Mouse (Mus musculus) heart, embryonic 10.5 days (tissue): ENCODE measurements at regions not wholly inside any gene's neighbourhood (a gene's known extent, or its start where the extent isn't known, plus 50 kb on each side); places are given as distances from the start of the nearest gene placed in this dataset.

ENCODE experiments used
- DNase-seq: peaks from one replicate; pipeline ENCODE4 v3.0.0-alpha.2; 2017; ENCODE audit warnings: low spot score
- H3K27ac ChIP-seq: fragments of 300-500 bp; sonication (generic); 2 replicates; pipeline ENCODE4 v1.5.1; 2016; ENCODE audit warnings: mild to moderate bottlenecking
- H3K27me3 ChIP-seq: fragments of 300-500 bp; sonication (generic); 2 replicates; pipeline ENCODE4 v1.6.1; 2016; ENCODE audit warnings: mild to moderate bottlenecking; ENCODE audit not compliant: poor library complexity, insufficient read depth, severe bottlenecking
- H3K36me3 ChIP-seq: fragments of 300-500 bp; sonication (generic); 2 replicates; pipeline ENCODE4 v1.6.1; 2016; ENCODE audit warnings: mild to moderate bottlenecking, moderate library complexity
- H3K4me1 ChIP-seq: fragments of 300-500 bp; sonication (generic); 2 replicates; pipeline ENCODE4 v1.6.1; 2016; ENCODE audit warnings: mild to moderate bottlenecking
- H3K4me3 ChIP-seq: fragments of 300-500 bp; sonication (generic); 2 replicates; pipeline ENCODE4 v1.5.1; 2016; ENCODE audit warnings: mild to moderate bottlenecking, moderate library complexity
- H3K9me3 ChIP-seq: fragments of 300-500 bp; sonication (generic); 2 replicates; pipeline ENCODE4 v1.6.1; 2016; ENCODE audit warnings: mild to moderate bottlenecking, moderate library complexity
- WGBS: fragments of 180-500 bp; shearing (Covaris S2); methylation state at CpG from one replicate; pipeline ENCODE4 v1.1.7; 2016; 5-methylcytosine and 5-hydroxymethylcytosine counted together

DNA sequence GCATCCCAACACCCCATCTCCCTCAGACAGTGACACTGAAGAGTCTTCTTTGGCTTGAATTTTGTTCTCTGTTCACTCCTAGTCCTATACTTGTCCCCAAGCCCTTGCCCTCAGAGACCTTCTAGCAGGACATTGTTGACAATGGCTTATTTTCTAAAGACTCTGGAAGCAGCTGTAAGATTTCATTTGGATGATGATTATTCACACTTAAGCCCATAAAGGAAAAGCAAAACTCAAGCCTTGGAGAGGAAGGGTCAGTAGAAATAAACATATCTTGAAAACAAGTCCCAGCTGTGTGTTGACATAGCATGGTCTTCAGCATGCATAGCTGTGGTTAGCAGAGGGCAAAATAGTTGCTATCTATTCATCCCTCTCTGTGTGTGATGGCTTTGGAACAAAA lies 59.9 kb upstream of the Cdh11 start:
- DNase-seq: no peak
- Histone ChIP-seq H3K9me3 (no peaks in the 10 kb centered on the region), H3K36me3 (no peaks in the 10 kb centered on the region), H3K27ac (no peak overlapping the region), H3K27me3 (no peaks in the 10 kb centered on the region), H3K4me3 (no peak overlapping the region), H3K4me1 (no peaks in the 10 kb centered on the region)

GRCm38 (mm10) chr8:102860021-102860420 lies 74.6 kb upstream of the Cdh11 start:
- DNase-seq: no peak
- Histone ChIP-seq H3K9me3 (no peaks in the 10 kb centered on the region), H3K4me3 (no peak overlapping the region), H3K27ac (no peak overlapping the region), H3K27me3 (no peaks in the 10 kb centered on the region), H3K4me1 (no peaks in the 10 kb centered on the region), H3K36me3 (no peaks in the 10 kb centered on the region)
- 69% methylated on average over 1 of the region's 1 CpGs for WGBS

- Histone ChIP-seq H3K4me3 (no peak overlapping the region), H3K27me3 (no peaks in the 10 kb centered on the region), H3K36me3 (no peaks in the 10 kb centered on the region), H3K9me3 (no peaks in the 10 kb centered on the region), H3K27ac (no peak overlapping the region), H3K4me1 (no peaks in the 10 kb centered on the region)
- DNase-seq: no peak
- 73% methylated on average over 2 of the region's 2 CpGs for WGBS
These were observed 114.1 kb upstream of the Cdh11 start for GRCm38 (mm10) chr8:102899525-102899924.

DNA sequence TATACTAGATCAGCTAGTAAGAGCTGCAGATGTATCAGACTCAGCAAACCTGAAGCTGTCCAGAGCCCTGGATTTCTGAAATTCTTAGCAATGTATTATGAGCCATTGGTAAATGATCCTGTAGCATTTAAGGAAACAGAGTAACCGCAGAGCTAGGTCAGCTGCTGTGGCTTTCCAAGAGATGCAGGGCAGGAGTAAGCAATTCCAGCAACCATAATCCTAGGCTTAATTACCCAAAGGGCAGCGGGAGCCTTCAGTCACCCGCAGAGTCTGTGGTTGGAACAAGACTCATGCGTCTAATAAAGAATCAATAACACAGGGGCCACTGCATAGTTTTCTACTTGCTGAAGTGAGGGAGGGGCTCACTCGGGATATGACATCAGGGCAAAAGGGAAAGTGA lies 115.2 kb upstream of the Cdh11 start:
- WGBS: 81% methylated on average over 5 of the region's 5 CpGs
- Histone ChIP-seq H3K4me1 (no peaks in the 10 kb centered on the region), H3K27ac (no peak overlapping the region), H3K4me3 (no peak overlapping the region), H3K36me3 (no peaks in the 10 kb centered on the region), H3K9me3 (no peaks in the 10 kb centered on the region), H3K27me3 (no peaks in the 10 kb centered on the region)
- DNase-seq: no peak

DNA sequence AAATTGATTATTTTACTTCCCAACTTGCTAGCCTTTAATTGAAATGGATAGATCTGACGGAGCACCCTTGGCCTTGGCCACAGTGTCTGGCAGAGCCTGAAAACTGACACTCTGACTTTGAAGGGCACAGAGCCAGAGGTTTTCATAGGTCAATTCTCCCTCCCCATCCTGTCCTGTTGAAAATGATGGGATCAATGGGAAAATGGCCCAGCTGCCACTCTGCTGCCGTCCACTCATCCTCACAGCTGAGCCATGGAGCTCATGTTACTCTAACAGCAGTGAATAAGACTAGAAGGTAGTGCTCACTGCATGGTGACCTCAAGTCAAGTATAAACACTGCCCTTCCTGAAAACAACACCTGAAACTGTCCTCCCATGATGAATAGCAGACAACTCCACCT lies 122.0 kb upstream of the Cdh11 start:
- no peaks in the 10 kb centered on the region for H3K9me3 ChIP-seq
- 47% methylated on average over 2 of the region's 2 CpGs for WGBS
- H3K27me3 ChIP-seq: no peaks in the 10 kb centered on the region
- no peak overlapping the region for H3K4me3 ChIP-seq
- no peaks in the 10 kb centered on the region for H3K36me3 ChIP-seq
- no peak for DNase-seq
- peaks cover 6% of the 10 kb centered on the region; the same call in 1 of the 2 replicates for H3K4me1 ChIP-seq
- H3K27ac ChIP-seq: no peak overlapping the region

GRCm38 (mm10) chr8:102931342-102931835 lies 145.9 kb upstream of the Cdh11 start:
- Histone ChIP-seq H3K9me3 (no peaks in the 10 kb centered on the region), H3K4me3 (no peak overlapping the region), H3K36me3 (no peaks in the 10 kb centered on the region), H3K27ac (no peak overlapping the region), H3K27me3 (no peaks in the 10 kb centered on the region), H3K4me1 (no peaks in the 10 kb centered on the region)
- WGBS: 53% methylated on average over 3 of the region's 3 CpGs
- DNase-seq: no peak

DNA sequence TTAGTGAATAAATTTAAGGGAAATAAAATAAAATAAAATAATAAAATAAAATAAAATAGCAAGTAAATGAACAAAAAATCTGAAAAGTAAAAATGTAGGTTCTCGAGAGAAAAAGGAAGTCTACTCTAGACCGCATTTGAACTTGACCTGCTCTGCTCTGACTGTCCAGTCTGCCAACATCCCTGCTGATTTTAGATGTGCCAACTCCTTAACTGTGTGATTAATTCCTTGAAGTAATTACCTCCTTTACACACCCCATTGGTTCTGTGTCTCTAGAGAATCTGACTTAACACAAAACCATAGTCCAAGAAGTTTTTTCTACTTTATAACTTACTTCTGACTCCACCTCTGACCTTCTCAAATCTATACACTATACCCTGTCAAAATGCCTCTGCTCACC lies 153.3 kb upstream of the Cdh11 start:
- Histone ChIP-seq H3K36me3 (no peaks in the 10 kb centered on the region), H3K27ac (no peak overlapping the region), H3K4me3 (no peak overlapping the region), H3K27me3 (no peaks in the 10 kb centered on the region), H3K4me1 (no peaks in the 10 kb centered on the region), H3K9me3 (no peaks in the 10 kb centered on the region)
- WGBS: 82% methylated on average over 2 of the region's 2 CpGs
- DNase-seq: no peak

DNA sequence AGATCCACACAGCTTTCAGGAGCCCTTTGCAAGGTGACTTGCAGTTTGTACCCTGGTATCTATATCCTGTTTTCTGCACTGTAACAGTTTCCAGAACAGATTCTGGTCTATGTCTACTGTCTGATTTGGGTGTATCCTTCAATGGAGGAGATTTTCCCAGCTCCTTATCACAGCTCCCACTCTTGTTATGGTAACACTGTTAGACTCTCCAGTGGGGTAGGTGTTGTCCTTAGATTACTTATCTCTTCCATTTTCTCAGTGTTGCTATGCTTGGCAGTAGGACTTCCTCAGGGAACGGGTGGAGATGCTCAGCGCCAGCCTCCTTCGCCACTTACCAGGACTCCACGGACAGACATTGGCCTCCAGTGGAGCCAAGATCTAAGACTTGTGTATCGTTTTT lies 160.1 kb upstream of the Cdh11 start:
- H3K27me3 ChIP-seq: no peaks in the 10 kb centered on the region
- H3K9me3 ChIP-seq: no peaks in the 10 kb centered on the region
- H3K4me1 ChIP-seq: peaks cover 3% of the 10 kb centered on the region; the same call in 1 of the 2 replicates
- H3K36me3 ChIP-seq: no peaks in the 10 kb centered on the region
- no peak for DNase-seq
- H3K27ac ChIP-seq: no peak overlapping the region
- no peak overlapping the region for H3K4me3 ChIP-seq
- 29% methylated on average over 5 of the region's 5 CpGs for WGBS

DNA sequence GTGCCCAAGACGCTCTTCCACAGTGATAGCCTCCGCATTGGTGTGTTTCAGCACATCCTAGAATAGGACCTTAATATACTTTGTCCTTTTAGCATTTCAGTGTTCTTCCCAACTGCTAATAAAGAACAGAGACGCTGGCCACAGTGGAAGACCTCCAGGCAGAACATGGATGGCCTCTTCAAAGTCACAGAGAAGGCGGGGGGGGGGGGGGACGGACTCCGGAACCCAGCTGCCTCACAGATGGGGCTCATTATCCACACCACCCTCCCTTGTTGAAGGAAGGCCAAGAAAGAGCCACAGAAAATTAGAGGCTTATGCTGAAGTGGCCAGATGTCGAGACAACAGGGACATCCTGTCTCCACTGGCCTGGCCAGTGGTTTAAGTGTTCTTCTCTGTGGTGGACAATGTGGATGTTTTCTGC lies 192.7 kb upstream of the Cdh11 start:
- no peak for DNase-seq

DNA sequence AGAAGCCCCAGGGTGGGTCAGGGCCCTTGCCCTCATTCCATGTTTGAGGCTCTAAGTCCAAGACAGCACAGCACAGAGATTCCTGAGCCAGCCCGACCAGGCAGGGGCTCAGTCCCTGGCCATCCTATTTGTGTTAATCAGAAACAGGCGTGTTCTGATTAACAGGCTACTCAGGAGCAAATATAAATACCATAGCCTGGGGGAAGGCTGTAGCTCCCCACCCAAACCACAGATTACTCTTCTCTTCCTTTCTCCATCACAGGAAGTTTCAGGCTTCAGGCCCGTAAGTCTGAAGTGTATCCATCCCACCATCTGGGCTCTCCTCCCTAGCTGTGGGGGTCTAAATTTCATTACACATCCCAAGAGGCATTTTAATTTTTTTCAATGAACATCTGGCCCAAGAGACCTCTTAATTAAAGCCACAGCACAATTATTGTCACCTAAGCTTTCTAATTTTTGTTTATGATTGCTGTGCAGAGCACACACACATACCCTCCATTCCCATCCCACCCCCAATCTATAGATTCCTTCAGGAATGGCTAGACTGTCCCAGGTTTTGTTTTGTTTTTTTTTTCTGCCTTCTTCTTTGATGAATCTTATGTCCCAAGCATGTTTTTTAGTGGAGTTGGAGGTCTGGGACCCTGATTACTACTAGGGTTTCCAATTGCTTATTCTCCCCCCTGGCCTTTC lies 197.9 kb upstream of the Cdh11 start:
- Histone ChIP-seq H3K27ac (no peak overlapping the region), H3K9me3 (no peaks in the 10 kb centered on the region), H3K4me3 (no peak overlapping the region), H3K36me3 (no peaks in the 10 kb centered on the region), H3K4me1 (peaks cover 9% of the 10 kb centered on the region; the same call in 1 of the 2 replicates), H3K27me3 (no peaks in the 10 kb centered on the region)
- no peak for DNase-seq
- 47% methylated on average over 3 of the region's 3 CpGs for WGBS

More for the DNA sequence above, 192.7 kb upstream of the Cdh11 start:
- no peak overlapping the region for H3K27ac ChIP-seq
- H3K4me3 ChIP-seq: no peak overlapping the region
- WGBS: 68% methylated on average over 7 of the region's 7 CpGs
- H3K27me3 ChIP-seq: no peaks in the 10 kb centered on the region
- no peaks in the 10 kb centered on the region for H3K36me3 ChIP-seq
- H3K9me3 ChIP-seq: no peaks in the 10 kb centered on the region
- no peaks in the 10 kb centered on the region for H3K4me1 ChIP-seq

GRCm38 (mm10) chr8:102983910-102984225 lies 198.4 kb upstream of the Cdh11 start:
- H3K36me3 ChIP-seq: no peaks in the 10 kb centered on the region
- no peak overlapping the region for H3K4me3 ChIP-seq
- no peak overlapping the region for H3K27ac ChIP-seq
- H3K9me3 ChIP-seq: no peaks in the 10 kb centered on the region
- H3K4me1 ChIP-seq: peaks cover 9% of the 10 kb centered on the region; the same call in 1 of the 2 replicates
- no peak for DNase-seq
- 46% methylated on average over 3 of the region's 3 CpGs for WGBS
- no peaks in the 10 kb centered on the region for H3K27me3 ChIP-seq

- H3K36me3 ChIP-seq: no peaks in the 10 kb centered on the region
- no peaks in the 10 kb centered on the region for H3K4me1 ChIP-seq
- no peaks in the 10 kb centered on the region for H3K27me3 ChIP-seq
- H3K27ac ChIP-seq: no peak overlapping the region
- no peak overlapping the region for H3K4me3 ChIP-seq
- WGBS: 81% methylated on average over 2 of the region's 2 CpGs
- DNase-seq: no peak
- no peaks in the 10 kb centered on the region for H3K9me3 ChIP-seq
These were observed 222.0 kb upstream of the Cdh11 start for GRCm38 (mm10) chr8:103007284-103007984.

DNA sequence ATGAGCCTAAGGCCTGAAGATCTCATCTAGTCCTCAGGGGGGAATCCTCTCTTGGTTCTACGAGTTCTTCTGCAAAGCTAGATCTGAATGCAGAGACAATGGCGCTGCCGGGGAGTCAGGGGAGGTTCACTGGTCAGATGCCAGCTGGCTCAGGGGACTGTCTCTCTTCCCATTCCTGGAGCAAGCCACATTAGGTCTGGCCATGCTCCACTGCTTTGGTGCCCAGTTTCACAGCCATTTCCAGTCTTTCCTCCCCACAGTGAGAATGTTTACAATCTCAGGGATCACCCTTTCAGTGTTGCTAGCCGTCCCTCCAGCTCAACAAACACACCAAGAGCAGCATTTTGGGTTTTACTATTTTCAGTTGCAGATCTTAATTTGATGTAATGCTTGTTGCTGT lies 233.7 kb upstream of the Cdh11 start:
- DNase-seq: no peak
- Histone ChIP-seq H3K4me1 (no peaks in the 10 kb centered on the region), H3K36me3 (no peaks in the 10 kb centered on the region), H3K9me3 (no peaks in the 10 kb centered on the region), H3K4me3 (no peak overlapping the region), H3K27ac (no peak overlapping the region), H3K27me3 (no peaks in the 10 kb centered on the region)
- WGBS: 68% methylated on average over 4 of the region's 4 CpGs
